Mouse (Mus musculus) CH12.LX (cell line): ENCODE measurements at regions not wholly inside any gene's neighbourhood (a gene's known extent, or its start where the extent isn't known, plus 50 kb on each side); places are given as distances from the start of the nearest gene placed in this dataset.

Experiments used
- DNase-seq: peaks from one replicate; pipeline ENCODE4 v3.0.0-alpha.2; 2013; ENCODE audit errors: extremely low read depth
- H3K27ac ChIP-seq: 2 replicates; pipeline ENCODE4 v1.5.1; 2012; ENCODE audit warnings: low read depth, mild to moderate bottlenecking, control low read depth, moderate library complexity; ENCODE audit not compliant: insufficient read depth
- H3K27me3 ChIP-seq: replicated peaks from 2 replicates; pipeline ENCODE3; 2012; ENCODE audit warnings: inconsistent platforms
- H3K36me3 ChIP-seq, 2 experiments: replicated peaks in 1 of 2; 2 replicates each; pipeline versions ENCODE3 to v1.6.1; 2012; ENCODE audit warnings: inconsistent platforms in 1 of 2, low read length in 1 of 2, mild to moderate bottlenecking in 1 of 2, mixed read lengths in 1 of 2, moderate library complexity in 1 of 2; ENCODE audit not compliant: control insufficient read depth in 1 of 2, insufficient read depth in 1 of 2
- H3K4me1 ChIP-seq, 2 experiments: 2 replicates each; pipeline ENCODE4 v1.6.1; 2012; ENCODE audit warnings: inconsistent platforms in 1 of 2, moderate library complexity in 1 of 2; ENCODE audit not compliant: insufficient read depth in 2 of 2, control insufficient read depth in 1 of 2
- H3K4me2 ChIP-seq: 2 replicates; pipeline ENCODE4 v1.6.1; 2012; ENCODE audit warnings: low read depth, mild to moderate bottlenecking, control low read depth; ENCODE audit not compliant: poor library complexity, insufficient read depth, severe bottlenecking
- H3K4me3 ChIP-seq, 3 experiments: fragments of 150-350 bp in 1 of 3; sonication (generic) in 1 of 3; replicated peaks in 1 of 3; 2 replicates each; pipeline versions ENCODE3 to v1.5.1; 2011 to 2012; ENCODE audit warnings: low read depth in 2 of 3, low read length in 2 of 3, mild to moderate bottlenecking in 2 of 3, moderate library complexity in 2 of 3, control low read depth in 1 of 3, improper control_type of control experiment in 1 of 3, inconsistent platforms in 1 of 3, mixed read lengths in 1 of 3; ENCODE audit not compliant: poor library complexity in 1 of 3
- H3K79me2 ChIP-seq: replicated peaks from 2 replicates; pipeline ENCODE4 v1.6.1; 2012; ENCODE audit warnings: mild to moderate bottlenecking, moderate library complexity; ENCODE audit not compliant: control insufficient read depth, poor library complexity, insufficient read depth, severe bottlenecking; ENCODE audit errors: extremely low read depth
- H3K9ac ChIP-seq: 2 replicates; pipeline ENCODE4 v1.6.1; 2012; ENCODE audit warnings: low read depth, mild to moderate bottlenecking, control low read depth, moderate library complexity; ENCODE audit not compliant: insufficient read depth
- H3K9me3 ChIP-seq: replicated peaks from 2 replicates; pipeline ENCODE3; 2012; ENCODE audit warnings: low read length, inconsistent platforms, mixed read lengths
- BHLHE40 ChIP-seq: IDR thresholded peaks from 2 replicates; pipeline ENCODE4 v1.6.1; 2011; ENCODE audit warnings: mild to moderate bottlenecking, low read depth, low read length, improper control_type of control experiment
- CHD1 ChIP-seq: IDR thresholded peaks from 2 replicates; pipeline ENCODE4 v1.6.1; 2012; ENCODE audit warnings: low read depth, low read length, improper control_type of control experiment, inconsistent platforms
- CHD2 ChIP-seq: IDR thresholded peaks from 2 replicates; pipeline ENCODE4 v1.6.1; 2011; ENCODE audit warnings: low read length, improper control_type of control experiment
- CTCF ChIP-seq, 2 experiments: IDR thresholded peaks in 1 of 2; conservative IDR thresholded peaks in 1 of 2; 2 replicates each; pipeline ENCODE4 v1.5.1; 2011 to 2012; ENCODE audit warnings: low read depth in 2 of 2, low read length in 2 of 2, improper control_type of control experiment in 1 of 2, inconsistent platforms in 1 of 2, mild to moderate bottlenecking in 1 of 2, moderate library complexity in 1 of 2
- E2F4 ChIP-seq: IDR thresholded peaks from 2 replicates; pipeline ENCODE4 v1.6.1; 2011; ENCODE audit warnings: low read depth, low read length, improper control_type of control experiment; ENCODE audit not compliant: insufficient replicate concordance
- ELF1 ChIP-seq: IDR thresholded peaks from 2 replicates; pipeline ENCODE4 v1.6.1; 2014; ENCODE audit warnings: low read depth, mild to moderate bottlenecking, inconsistent platforms, low read length, improper control_type of control experiment
- EP300 ChIP-seq: IDR thresholded peaks from 2 replicates; pipeline ENCODE4 v1.6.1; 2011; ENCODE audit warnings: low read length, improper control_type of control experiment
- ETS1 ChIP-seq: conservative IDR thresholded peaks from 2 replicates; pipeline ENCODE4 v1.6.1; 2012; ENCODE audit warnings: low read depth, mild to moderate bottlenecking, inconsistent platforms, low read length, improper control_type of control experiment, moderate library complexity
- GABPA ChIP-seq: IDR thresholded peaks from 2 replicates; pipeline ENCODE4 v1.6.1; 2012; ENCODE audit warnings: low read depth, low read length, improper control_type of control experiment, inconsistent platforms; ENCODE audit not compliant: insufficient replicate concordance
- HCFC1 ChIP-seq: IDR thresholded peaks from 2 replicates; pipeline ENCODE4 v1.6.1; 2012; ENCODE audit warnings: low read depth, mild to moderate bottlenecking, inconsistent platforms, low read length, improper control_type of control experiment
- IRF4 ChIP-seq: IDR thresholded peaks from 2 replicates; pipeline ENCODE4 v1.6.1; 2014; ENCODE audit warnings: low read depth, mild to moderate bottlenecking, inconsistent platforms, low read length, improper control_type of control experiment
- JUN ChIP-seq: IDR thresholded peaks from 2 replicates; pipeline ENCODE4 v1.6.1; 2011; ENCODE audit warnings: low read depth, mild to moderate bottlenecking, low read length, improper control_type of control experiment, moderate library complexity; ENCODE audit not compliant: insufficient read depth
- JUND ChIP-seq: conservative IDR thresholded peaks from 2 replicates; pipeline ENCODE4 v1.6.1; 2011; ENCODE audit warnings: low read depth, low read length, improper control_type of control experiment
- KAT2A ChIP-seq: IDR thresholded peaks from 2 replicates; pipeline ENCODE4 v1.6.1; 2012; ENCODE audit warnings: low read length, improper control_type of control experiment, inconsistent platforms; ENCODE audit not compliant: insufficient replicate concordance
- MAFK ChIP-seq: IDR thresholded peaks from 2 replicates; pipeline ENCODE4 v1.6.1; 2011; ENCODE audit warnings: low read length, improper control_type of control experiment; ENCODE audit not compliant: insufficient replicate concordance
- MAX ChIP-seq: IDR thresholded peaks from 2 replicates; pipeline ENCODE4 v1.6.1; 2011; ENCODE audit warnings: low read length, improper control_type of control experiment
- MAZ ChIP-seq: IDR thresholded peaks from 2 replicates; pipeline ENCODE4 v1.6.1; 2012; ENCODE audit warnings: low read depth, mild to moderate bottlenecking, inconsistent platforms, low read length, improper control_type of control experiment, moderate library complexity
- MEF2A ChIP-seq: IDR thresholded peaks from 2 replicates; pipeline ENCODE4 v1.6.1; 2014; ENCODE audit warnings: low read depth, mild to moderate bottlenecking, inconsistent platforms, low read length, improper control_type of control experiment, borderline replicate concordance
- MXI1 ChIP-seq: IDR thresholded peaks from 2 replicates; pipeline ENCODE4 v1.6.1; 2011; ENCODE audit warnings: mild to moderate bottlenecking, low read depth, low read length, improper control_type of control experiment
- MYC ChIP-seq: IDR thresholded peaks from 2 replicates; pipeline ENCODE4 v1.6.1; 2011; ENCODE audit warnings: low read depth, mild to moderate bottlenecking, improper control_type of control experiment, low read length
- NELFE ChIP-seq: IDR thresholded peaks from 2 replicates; pipeline ENCODE4 v1.6.1; 2011; ENCODE audit warnings: low read depth, low read length, improper control_type of control experiment
- NRF1 ChIP-seq: IDR thresholded peaks from 2 replicates; pipeline ENCODE4 v1.6.1; 2014; ENCODE audit warnings: low read depth, mild to moderate bottlenecking, inconsistent platforms, low read length, improper control_type of control experiment, moderate library complexity
- PAX5 ChIP-seq: IDR thresholded peaks from 2 replicates; pipeline ENCODE4 v1.6.1; 2012; ENCODE audit warnings: low read length, inconsistent platforms, mixed read lengths
- POLR2A ChIP-seq: IDR thresholded peaks from 2 replicates; pipeline ENCODE4 v1.6.1; 2011; ENCODE audit warnings: low read depth, mild to moderate bottlenecking, improper control_type of control experiment, low read length
- POLR2AphosphoS2 ChIP-seq: IDR thresholded peaks from 2 replicates; pipeline ENCODE4 v1.6.1; 2011; ENCODE audit warnings: low read depth, low read length, improper control_type of control experiment
- RAD21 ChIP-seq: IDR thresholded peaks from 2 replicates; pipeline ENCODE4 v1.6.1; 2011; ENCODE audit warnings: low read depth, mild to moderate bottlenecking, low read length, improper control_type of control experiment, moderate library complexity
- RCOR1 ChIP-seq: conservative IDR thresholded peaks from 2 replicates; pipeline ENCODE4 v1.6.1; 2012; ENCODE audit warnings: low read depth, mild to moderate bottlenecking, inconsistent platforms, low read length, improper control_type of control experiment
- SIN3A ChIP-seq: IDR thresholded peaks from 2 replicates; pipeline ENCODE4 v1.6.1; 2012; ENCODE audit warnings: low read length, improper control_type of control experiment, inconsistent platforms
- SMC3 ChIP-seq: IDR thresholded peaks from 2 replicates; pipeline ENCODE4 v1.6.1; 2011; ENCODE audit warnings: low read depth, low read length, improper control_type of control experiment
- TBP ChIP-seq: conservative IDR thresholded peaks from 2 replicates; pipeline ENCODE4 v1.6.1; 2011; ENCODE audit warnings: low read depth, low read length, improper control_type of control experiment
- TCF12 ChIP-seq: IDR thresholded peaks from 2 replicates; pipeline ENCODE4 v1.6.1; 2014; ENCODE audit warnings: low read depth, mild to moderate bottlenecking, inconsistent platforms, low read length, improper control_type of control experiment
- UBTF ChIP-seq: IDR thresholded peaks from 2 replicates; pipeline ENCODE4 v1.6.1; 2012; ENCODE audit warnings: low read depth, mild to moderate bottlenecking, inconsistent platforms, low read length, improper control_type of control experiment, moderate library complexity
- USF1 ChIP-seq: IDR thresholded peaks from 2 replicates; pipeline ENCODE4 v1.6.1; 2014; ENCODE audit warnings: low read depth, mild to moderate bottlenecking, inconsistent platforms, low read length, improper control_type of control experiment
- USF2 ChIP-seq: conservative IDR thresholded peaks from 2 replicates; pipeline ENCODE4 v1.6.1; 2011; ENCODE audit warnings: low read depth, low read length, improper control_type of control experiment
- ZC3H11A ChIP-seq: IDR thresholded peaks from 2 replicates; pipeline ENCODE4 v1.6.1; 2012; ENCODE audit warnings: low read depth, mild to moderate bottlenecking, inconsistent platforms, low read length, improper control_type of control experiment
- ZKSCAN1 ChIP-seq: IDR thresholded peaks from 2 replicates; pipeline ENCODE4 v1.6.1; 2012; ENCODE audit warnings: low read depth, inconsistent platforms, low read length, improper control_type of control experiment, borderline replicate concordance
- ZMIZ1 ChIP-seq: IDR thresholded peaks from 2 replicates; pipeline ENCODE4 v1.6.1; 2012; ENCODE audit warnings: low read depth, mild to moderate bottlenecking, inconsistent platforms, low read length, improper control_type of control experiment
- ZNF384 ChIP-seq: IDR thresholded peaks from 2 replicates; pipeline ENCODE4 v1.6.1; 2012; ENCODE audit warnings: low read depth, low read length, improper control_type of control experiment, inconsistent platforms
- dilution Hi-C: fragments of 300-500 bp; cut with MboI; formaldehyde crosslinking; loops from 2 replicates; pipeline ENCODE4 v1.14.3; 2020; ENCODE audit warnings: low sequenced_read_pairs; ENCODE audit not compliant: extremely low pct_unique_long_range_greater_than_20kb, extremely low pct_ligation_motif_present
- in situ Hi-C: fragments of 300-500 bp; cut with MboI; formaldehyde crosslinking; loops from 3 replicates; pipeline ENCODE4 v1.14.3; 2019; ENCODE audit warnings: low sequenced_read_pairs, low pct_ligation_motif_present, low pct_unique_long_range_greater_than_20kb, mixed read lengths

- Histone ChIP-seq H3K9me3 (peaks cover 8% of the 10 kb centered on the region), H3K27me3 (no peaks in the 10 kb centered on the region), H3K9ac (no peak overlapping the region), H3K27ac (no peak overlapping the region), H3K4me1 (peaks cover 0 to 6% of the 10 kb centered on the region in 2 experiments; a peak in 1 of 4 replicates), H3K4me2 (0 out of 2 replicates have a peak overlapping the region, but pooled peaks have one; percentile 27), H3K4me3 (no peak overlapping the region), H3K79me2 (no peaks in the 10 kb centered on the region), H3K36me3 (no peaks in the 10 kb centered on the region)
- dilution Hi-C loops: no loop called here
- TF ChIP-seq JUND: peak; percentile 62; the same call in 1 of the 2 replicates
- peak; percentile 61; the same call in 1 of the 2 replicates for TF ChIP-seq MAX
- TF ChIP-seq ZMIZ1: no peak
- TF ChIP-seq USF1: no peak
- TF ChIP-seq ZKSCAN1: no peak
- TF ChIP-seq TCF12: peak; percentile 26; the same call in 1 of the 2 replicates
- TF ChIP-seq POLR2A: no peak
- no peak for TF ChIP-seq UBTF
- TF ChIP-seq MAZ: 0 out of 2 replicates have a peak, but pooled peaks have one; percentile 13
- no peak for TF ChIP-seq TBP
- no peak for TF ChIP-seq MXI1
- no peak for TF ChIP-seq EP300
- peak; percentile 100 for TF ChIP-seq RAD21
- TF ChIP-seq SIN3A: 0 out of 2 replicates have a peak, but pooled peaks have one; percentile 56
- TF ChIP-seq MAFK: peak; percentile 77; the same call in 1 of the 2 replicates
- no peak for TF ChIP-seq USF2
- TF ChIP-seq ZNF384: no peak; the same call in 1 of the 2 replicates
- no peak for TF ChIP-seq CHD2
- TF ChIP-seq ELF1: 0 out of 2 replicates have a peak, but pooled peaks have one; percentile 27
- TF ChIP-seq SMC3: peak; percentile 97
- TF ChIP-seq MEF2A: peak; percentile 93
- TF ChIP-seq CTCF (conservative IDR thresholded peaks at IDR 0.05 in 1 of 2, IDR thresholded peaks at IDR 0.05 in 1 of 2; ENCODE audit: low read depth in 2 of 2, low read length in 2 of 2): peak; percentile 87 to 99
- peak; percentile 74 for TF ChIP-seq BHLHE40
- no peak for TF ChIP-seq RCOR1
- TF ChIP-seq MYC: no peak
- no peak for TF ChIP-seq PAX5
- no peak for TF ChIP-seq E2F4
- TF ChIP-seq ZC3H11A: peak; percentile 98
- TF ChIP-seq JUN: peak; percentile 15; the same call in 1 of the 2 replicates
- no peak for TF ChIP-seq POLR2AphosphoS2
- no peak for TF ChIP-seq NRF1
- no peak for TF ChIP-seq KAT2A
- no peak for TF ChIP-seq CHD1
- no peak; the same call in 1 of the 2 replicates for TF ChIP-seq HCFC1
- TF ChIP-seq ETS1: no peak
- TF ChIP-seq IRF4: peak; percentile 70; the same call in 1 of the 2 replicates
- TF ChIP-seq GABPA: no peak
- peak; percentile 57; the same call in 1 of the 2 replicates for TF ChIP-seq NELFE
- peak; percentile 89 for DNase-seq
- in situ Hi-C loops: loop anchor here (5.0 kb wide), 1 partner anchor 190 kb away; no protein-coding TSS in a partner anchor
Measured at GRCm38 (mm10) chr16:78452303-78452702, 75.3 kb upstream of the Btg3 start.
